Mouse (Mus musculus): Measurements from ENCODE around the gene Tbpl1.

The Tbpl1 gene

DNA sequence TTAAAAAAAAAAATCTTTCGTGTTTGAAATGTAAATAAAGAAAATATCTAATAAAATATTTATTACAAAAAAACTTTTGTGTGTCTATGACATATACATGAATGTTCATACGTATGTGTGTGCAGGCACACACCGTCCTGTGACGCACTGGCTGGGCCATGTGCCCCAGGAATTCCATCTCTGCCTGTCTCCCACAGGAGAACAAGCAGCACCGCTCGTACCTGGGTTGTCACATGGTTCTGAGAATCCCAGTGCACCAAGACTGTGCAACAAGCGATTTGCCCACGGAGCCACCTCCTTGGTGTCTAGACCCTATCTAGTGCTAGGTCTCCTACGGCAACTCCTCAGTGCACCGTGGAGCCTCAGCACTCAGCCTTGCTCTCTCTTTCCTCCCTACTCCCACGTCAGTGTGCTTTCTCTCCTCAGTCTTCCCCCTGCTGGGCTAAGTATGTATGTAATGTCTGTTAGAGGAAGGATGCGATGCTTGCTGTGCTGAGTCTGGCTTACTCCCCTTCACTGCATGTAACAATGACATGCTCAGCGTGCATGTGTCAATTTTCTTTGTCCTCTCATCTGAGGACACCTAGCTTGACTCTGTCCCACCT lies 21.5 kb downstream of the Tbpl1 start:
- WGBS: 68% methylated on average over 13 of the region's 13 CpGs

DNA sequence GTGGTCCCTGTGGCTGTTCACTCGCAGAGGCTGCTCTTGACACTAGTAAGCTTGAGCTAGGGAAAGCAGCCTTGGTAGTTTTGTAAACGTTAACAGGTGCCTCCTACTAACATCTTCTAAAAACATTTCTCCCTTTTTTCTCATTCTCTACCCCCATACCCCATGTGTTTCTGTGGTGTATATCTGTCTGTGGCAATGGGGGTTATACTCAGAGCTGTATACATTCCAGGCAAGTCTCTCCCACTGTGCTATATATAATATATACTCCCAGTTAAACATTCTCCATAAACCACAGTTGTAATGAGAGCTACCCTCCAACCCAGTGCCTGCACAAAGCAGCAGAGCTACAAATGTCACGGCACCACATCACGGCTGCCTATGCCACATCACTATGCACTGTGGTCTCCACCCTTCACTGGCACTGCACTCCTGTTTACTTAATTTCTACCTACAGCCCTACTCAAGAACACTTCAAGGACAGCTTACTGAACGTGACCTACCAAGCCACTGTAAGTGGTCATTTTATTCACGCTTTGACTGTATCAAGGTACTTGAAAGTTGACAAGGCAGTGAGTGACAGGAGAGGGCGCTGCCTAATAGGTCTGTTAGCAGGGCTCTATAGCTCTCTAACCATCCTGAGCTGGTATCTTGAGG lies 23.4 kb downstream of the Tbpl1 start:
- WGBS: 67% methylated on average over 7 of the region's 7 CpGs

DNA sequence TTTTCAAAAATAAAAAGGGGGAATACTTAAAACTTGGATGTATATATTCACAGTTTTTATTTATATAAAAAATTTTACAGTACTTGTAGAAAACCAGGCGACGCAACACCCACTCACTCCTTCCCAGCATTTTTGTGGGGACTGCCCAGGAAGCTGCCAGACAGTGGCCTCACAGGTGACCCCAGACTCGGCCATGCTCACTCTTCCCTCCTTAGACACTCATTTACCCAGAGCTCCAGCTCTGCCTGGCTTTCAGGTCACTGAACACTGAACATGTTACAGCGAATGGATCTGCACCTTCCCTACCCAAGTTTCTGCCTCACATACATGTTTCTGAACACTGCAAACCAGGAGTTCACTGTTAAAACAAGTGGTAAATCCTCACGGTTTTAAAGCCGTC lies 27.9 kb downstream of the Tbpl1 start:
- 70% methylated on average over 6 of the region's 6 CpGs for WGBS

DNA sequence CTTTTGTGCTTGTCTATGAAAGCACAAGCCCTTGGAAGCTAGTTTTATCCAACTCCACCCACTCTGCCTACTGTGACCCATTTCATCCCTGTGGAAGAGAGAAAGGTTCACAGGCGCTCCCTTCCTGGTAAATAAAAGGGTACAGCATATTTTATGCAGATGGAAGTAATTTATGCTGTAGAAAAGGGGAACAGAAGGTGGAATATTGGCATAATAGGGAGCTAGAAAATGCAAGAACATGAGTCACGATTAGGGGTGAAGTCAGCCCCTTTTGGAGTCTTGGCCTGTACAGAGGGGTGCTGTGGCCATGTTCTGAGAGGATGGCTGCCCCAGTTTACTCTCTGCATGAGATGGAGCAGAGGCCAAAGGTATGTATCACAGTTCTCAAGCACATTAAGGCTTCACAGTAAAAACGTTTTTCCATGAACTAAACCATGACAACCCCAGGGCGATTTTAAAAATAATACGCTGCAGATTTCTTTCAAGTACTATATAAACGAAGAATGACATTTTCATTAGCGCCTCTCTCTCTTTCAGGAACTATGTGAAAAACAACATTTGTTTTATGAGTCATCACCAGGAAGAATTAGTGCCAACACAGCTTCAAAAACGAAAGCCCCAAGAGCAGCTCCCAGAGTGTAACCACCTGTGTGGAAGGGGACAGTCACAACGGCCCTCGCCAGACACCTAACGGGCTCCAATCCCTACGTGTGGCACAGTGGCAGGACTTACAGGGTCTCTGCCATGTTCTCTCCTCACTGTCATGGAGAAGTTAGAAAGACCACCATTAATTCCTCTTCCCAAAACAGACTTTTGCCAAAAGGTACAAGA lies 30.0 kb downstream of the Tbpl1 start:
- WGBS: 36% methylated on average over 12 of the region's 12 CpGs

DNA sequence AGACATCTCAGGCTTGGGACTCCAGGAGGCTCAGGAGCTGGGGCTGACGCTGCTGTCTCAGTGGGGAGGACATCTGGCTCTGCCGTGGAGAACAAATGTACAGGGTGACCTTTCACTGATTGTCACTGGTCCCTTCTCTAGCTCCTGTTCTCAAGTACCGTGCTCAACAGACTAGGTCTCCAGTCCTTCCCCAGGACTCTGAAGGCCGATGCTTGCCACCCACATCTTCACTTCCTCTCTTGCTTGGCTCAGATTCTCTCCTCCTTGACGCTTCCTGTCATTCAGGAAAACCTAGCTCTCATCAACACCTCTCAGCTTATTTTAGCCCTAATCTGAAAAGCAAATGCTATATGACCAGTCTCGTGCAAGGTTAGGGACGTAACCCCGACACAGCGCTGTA lies 31.0 kb downstream of the Tbpl1 start:
- WGBS: 52% methylated on average over 9 of the region's 9 CpGs

DNA sequence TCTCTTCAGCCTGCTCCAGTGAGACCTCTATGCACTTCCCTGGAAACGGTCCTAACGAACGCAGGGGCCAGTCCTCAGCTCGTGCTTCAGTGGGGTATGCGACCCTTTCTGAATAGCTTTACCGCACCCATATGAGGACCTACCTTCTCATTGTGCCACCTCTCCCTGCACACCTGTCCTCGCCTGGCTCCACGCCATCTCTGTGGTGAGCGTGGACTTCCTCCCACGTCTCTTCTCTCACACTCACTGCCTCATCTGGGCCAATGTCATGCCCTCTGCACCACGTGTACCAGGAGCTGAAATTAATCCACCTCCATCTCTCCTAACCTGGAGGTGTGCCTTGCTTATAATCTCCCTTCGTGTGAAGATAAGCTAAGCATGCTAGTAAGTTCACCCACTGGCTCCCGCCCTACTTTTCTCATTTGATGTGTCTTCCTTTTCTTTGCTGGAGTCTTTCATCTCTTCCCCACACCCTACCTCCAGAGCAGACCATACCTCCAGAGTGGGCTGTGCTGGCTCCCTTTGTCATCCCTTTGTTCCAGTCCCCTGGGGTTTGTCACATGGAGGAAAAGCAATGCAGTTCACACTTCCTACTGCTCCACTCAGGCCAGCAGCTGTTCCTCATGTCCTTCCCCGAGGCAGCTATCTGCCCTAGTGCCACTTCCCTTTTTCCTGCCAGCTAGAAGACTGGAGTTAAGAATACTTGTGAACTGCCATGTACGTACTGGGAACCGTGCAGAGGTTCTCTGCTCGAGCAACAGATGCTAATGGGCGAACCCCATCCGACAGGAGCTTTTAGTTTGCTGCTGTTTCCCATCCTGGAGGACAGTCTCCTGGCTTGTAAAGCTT lies 32.0 kb downstream of the Tbpl1 start:
- 57% methylated on average over 19 of the region's 19 CpGs for WGBS

DNA sequence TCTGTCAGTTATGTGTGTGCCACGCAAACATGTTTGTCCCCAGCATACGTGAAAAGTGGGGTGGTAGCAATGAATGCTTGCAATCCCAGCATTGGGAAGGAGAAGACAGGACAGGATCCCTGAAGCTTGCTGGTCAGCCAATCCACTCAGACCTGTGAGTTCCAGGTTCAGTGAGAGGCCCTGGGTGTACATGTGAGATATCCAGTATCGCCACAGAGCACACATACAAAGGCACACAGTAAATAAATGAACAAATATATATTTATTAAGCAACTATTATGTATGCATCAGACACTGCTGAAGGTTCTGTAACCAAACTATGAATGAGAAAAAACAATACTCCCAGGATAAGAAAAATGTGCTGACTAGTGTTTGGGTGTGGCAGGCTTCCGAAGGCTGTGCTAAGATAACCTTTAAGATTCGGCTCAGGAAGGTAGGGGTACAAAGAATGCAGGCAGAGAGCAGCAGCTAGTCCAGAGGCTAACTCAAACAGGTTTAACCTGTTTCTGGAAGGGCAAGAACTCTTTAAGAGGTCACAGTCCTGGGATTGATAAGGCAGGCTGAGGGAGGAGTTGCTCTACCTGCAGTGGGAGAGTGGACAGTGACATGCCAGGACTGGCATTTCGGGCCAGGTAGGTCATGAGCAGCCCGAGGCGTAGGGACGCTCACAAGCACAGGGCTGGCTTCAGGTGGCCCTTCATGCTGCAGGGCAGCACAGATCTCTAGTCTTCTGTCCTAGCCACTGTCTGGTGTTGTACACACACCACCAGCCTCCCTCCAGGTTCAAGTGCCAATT lies 33.4 kb downstream of the Tbpl1 start:
- 83% methylated on average over 9 of the region's 9 CpGs for WGBS

DNA sequence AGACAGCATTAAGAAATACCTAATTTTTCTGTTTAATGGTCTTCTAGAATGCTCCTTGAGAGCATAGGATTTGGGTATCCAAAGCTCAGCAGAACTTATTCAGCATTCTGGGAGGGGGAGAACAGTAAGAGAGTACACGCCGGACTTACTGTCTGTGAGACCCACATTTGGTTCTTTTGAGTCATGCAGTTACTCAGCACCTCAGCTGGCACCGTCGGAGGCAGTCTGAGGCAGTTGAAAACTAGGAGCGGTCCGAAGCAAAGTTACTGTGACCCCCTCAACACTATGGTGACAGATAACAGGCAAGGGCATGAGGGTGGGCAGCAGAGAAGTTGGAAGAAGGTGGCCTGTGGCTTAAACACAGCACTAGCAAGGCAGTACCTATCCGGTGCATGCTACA lies 34.9 kb downstream of the Tbpl1 start:
- 49% methylated on average over 7 of the region's 7 CpGs for WGBS

DNA sequence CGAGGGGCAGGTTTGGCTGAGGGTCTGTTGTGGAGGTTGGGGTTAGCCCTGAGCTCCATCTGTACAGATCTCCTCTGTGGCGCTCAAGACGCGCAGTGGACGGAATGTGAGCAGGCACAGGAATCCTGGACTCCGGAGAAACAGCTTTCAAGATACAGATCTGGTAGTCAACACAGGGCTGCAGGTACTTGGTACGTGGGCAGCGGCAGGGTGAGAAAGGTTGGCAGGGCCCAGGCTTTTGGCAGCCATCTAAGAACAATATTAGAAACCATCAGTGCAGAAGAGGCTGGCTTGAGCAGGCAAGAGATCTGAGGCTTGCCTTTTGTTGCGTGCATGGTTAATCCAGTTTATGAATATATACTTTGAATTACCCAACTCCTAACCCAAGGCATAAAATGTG lies 35.5 kb downstream of the Tbpl1 start:
- 89% methylated on average over 9 of the region's 9 CpGs for WGBS

DNA sequence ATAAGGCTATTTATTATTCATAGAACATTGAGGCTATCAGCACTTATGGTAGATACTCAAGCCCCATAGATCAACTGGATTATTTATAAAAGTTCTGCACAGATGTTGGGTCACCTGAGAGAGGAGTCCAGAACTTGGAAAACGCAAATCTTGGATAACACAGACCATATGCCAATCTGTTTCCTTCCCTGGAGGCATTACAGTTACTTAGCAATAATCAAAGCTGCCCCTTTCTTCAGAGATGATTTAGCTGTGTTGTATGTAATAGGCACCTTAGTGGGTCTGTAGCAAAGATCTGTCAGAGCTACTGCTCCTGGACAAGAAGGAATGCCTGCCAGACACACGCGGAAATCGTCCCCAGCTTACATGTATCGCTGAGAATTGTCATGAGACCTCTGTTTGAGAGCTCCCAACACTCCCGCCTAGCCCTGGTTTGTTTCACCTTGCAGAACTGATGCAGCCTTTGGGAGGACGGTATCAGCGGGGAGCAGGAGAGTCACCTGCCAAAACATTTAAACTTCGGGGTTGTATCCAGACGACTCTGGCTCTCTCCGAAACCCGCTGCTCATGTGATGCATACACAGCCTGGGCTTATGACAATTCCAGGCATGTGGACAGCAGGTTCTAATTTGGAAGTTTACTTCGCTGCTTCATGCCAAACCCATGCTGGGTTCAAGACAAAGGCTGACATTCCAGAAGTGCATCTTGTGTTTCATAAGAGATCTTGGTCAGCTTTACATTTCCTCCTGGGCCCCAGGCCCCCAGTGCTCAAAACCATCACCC lies 55.7 kb downstream of the Tbpl1 start:
- WGBS: 76% methylated on average over 13 of the region's 13 CpGs

DNA sequence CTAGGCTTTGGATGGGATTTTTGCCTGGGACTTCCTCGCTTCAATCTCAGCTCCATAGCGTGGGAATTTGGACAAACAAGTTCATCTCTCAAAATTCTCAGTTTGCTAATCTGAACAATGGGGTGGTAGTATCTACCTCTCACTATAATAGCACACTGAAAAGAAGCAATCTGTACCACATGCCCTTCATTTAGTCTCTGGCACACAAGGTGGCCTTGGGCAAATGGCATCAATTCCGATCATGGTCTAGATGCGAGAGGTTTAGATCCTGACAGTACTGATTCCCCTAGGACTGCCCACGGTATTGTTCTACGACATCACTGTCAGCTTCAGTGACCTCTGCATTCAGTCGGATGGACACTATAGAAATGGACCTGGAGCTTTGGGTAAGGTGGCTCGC lies 57.6 kb downstream of the Tbpl1 start:
- WGBS: 92% methylated on average over 8 of the region's 8 CpGs

DNA sequence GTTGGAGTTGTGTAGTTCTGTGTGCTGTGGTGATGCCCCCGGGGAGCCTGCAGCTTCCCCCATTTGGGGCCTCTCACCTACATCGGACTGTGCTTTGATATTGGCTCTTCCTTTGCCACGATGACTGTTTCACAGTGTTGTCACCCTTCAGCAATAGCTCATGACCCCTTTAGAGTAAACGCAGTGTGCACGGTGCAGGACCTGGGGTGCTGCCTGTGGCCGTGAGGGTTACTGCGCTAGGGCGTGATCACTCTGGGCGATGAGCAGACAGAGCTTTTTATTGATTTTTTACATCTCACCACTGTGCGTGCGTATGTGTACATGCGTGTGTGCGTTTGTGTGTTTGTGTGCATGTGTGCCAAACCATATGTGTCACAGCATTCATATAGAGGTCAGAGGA lies 63.2 kb downstream of the Tbpl1 start:
- WGBS: 94% methylated on average over 13 of the region's 13 CpGs

DNA sequence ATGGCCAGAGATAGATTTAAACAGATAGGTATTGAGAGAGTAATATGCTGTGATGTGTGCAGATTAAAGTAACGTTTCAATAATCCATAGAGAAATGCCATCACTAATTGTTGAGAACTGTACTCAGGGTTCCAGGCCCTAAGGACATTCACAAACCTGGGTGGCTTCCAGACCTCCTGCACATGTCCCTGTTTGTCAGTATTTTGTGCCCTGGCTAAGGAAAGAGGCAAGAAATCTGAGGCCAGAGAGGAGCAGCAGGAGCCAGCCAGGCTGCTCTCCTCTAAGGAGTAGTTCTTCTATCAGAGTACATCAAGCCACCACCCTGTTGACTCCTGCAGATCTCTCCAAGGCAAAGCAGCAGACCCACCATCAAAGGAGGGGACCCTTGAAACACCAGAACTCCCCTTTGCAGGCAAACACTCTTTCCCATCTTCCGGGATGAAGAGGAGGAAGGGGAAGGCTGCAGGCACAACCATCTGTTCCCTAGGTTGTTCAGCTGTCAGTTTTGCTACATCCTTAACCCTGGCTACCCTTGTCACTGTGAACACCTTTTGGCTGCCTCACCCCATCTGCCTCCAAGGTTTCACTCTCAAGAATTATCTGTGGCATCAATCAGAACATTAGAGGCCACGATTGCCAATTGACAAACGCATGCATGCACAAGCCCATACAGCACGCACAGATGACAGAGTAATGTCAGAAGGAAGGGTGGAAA lies 71.3 kb downstream of the Tbpl1 start:
- 96% methylated on average over 5 of the region's 5 CpGs for WGBS

DNA sequence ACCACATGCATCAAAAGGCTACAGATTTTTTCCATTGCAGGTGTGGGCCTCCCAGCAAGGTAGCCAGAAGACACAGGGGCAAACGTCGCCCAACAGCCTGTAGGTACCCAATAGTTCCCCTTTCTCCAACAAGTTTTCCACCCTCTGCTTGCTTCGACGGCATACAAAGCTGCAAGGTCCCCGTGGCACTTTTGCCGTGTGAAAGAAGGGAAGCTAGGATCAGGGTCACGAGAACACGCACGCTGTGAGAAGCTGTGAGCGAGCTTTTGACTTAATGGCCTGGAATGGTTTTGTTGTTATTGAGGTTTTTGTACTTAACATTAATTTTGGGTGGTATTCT lies 72.4 kb downstream of the Tbpl1 start:
- WGBS: 88% methylated on average over 10 of the region's 10 CpGs

DNA sequence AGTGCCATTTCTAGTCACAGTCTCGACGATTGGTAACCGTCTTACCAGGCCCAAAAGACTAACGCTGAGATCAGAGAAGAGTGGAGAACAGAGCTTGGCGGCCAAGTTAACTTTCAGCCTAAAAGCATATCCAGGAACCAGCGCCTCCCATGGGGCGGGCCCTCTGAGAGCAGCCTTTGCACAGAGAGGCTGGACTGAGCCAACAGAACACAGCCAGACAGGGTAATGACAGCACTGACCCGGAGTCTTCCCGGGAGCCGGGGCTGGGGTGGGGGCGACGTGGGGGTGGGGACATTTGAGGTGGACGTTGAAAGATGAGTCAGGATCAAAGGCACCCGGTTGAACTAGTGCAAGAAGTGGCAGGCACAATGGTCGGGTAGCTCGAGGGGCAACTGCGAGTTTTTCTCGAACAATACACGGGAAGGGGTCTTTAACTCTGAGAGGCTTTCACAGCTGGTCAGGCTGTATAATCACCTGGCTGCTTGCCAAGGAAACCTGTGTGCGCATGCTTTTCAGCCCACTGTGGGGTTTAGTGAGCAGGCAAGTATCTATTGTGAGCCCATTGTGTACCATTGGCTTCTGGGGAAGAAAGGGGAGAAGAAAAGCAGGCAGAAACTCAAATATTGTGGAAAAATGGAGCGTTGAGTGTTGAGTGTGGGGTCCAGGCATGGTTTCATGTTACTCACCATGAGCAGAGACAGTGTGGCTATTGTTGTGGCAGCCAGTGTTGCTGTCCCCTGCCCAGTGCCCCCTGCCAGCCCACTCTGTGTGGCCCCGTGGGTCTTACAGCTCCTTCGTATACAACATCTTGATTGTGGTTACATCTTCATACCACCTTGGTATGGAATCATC lies 73.0 kb downstream of the Tbpl1 start:
- WGBS: 35% methylated on average over 23 of the region's 23 CpGs
